Mouse (Mus musculus): ENCODE measurements around the gene Csnk2a2. TPM values are rescaled to one million over a fixed set of nuclear protein-coding genes. Genes with fewer than 3 reads are reported as not detected.

Csnk2a2 gene
- 14.0 and 16.4 TPM in 2 replicates for polyA plus RNA-seq (2016; fragmentation: Nextera tagmentation; extraction: Ambion mirVana)

GRCm38 (mm10) chr8:95490006-95490405, at the start of gene Csnk2a2:
TSS of gene Csnk2a2 (minus strand) at chr8:95490039.
- no peak for DNase-seq (ENCODE audit: low spot score)
- 88% methylated on average over 5 of the region's 5 CpGs for WGBS
- peak within 1 kb of the TSS; percentile 93 for H3K27ac ChIP-seq
- peaks cover 20% of the 10 kb centered on the region for H3K36me3 ChIP-seq
- no peaks in the 10 kb centered on the region for H3K9me3 ChIP-seq (replicated peaks)
- no peaks in the 10 kb centered on the region for H3K27me3 ChIP-seq (ENCODE audit: low read depth, poor library complexity, severe bottlenecking)
- peak within 1 kb of the TSS; percentile 97 for H3K4me3 ChIP-seq
- H3K4me1 ChIP-seq, result peaks cover 18% of the 10 kb centered on the region

GRCm38 (mm10) chr8:95539487-95539886, 49.6 kb upstream of the Csnk2a2 start:
- DNase-seq (ENCODE audit: low spot score), result no peak
- Histone ChIP-seq H3K27ac (no peak overlapping the region), H3K9me3 (replicated peaks) (no peaks in the 10 kb centered on the region), H3K4me3 (no peak overlapping the region), H3K36me3 (no peaks in the 10 kb centered on the region), H3K4me1 (no peaks in the 10 kb centered on the region), H3K27me3 (ENCODE audit: low read depth, poor library complexity, severe bottlenecking) (no peaks in the 10 kb centered on the region)
- WGBS, result 84% methylated on average over 5 of the region's 5 CpGs

- Histone ChIP-seq H3K36me3 (no peaks in the 10 kb centered on the region), H3K9me3 (replicated peaks) (no peaks in the 10 kb centered on the region), H3K27me3 (ENCODE audit: low read depth, poor library complexity, severe bottlenecking) (no peaks in the 10 kb centered on the region), H3K4me1 (peaks cover 6% of the 10 kb centered on the region; the same call in 1 of the 2 replicates), H3K27ac (no peak within 1 kb of the TSS), H3K4me3 (peak within 1 kb of the TSS; percentile 56)
- whole genome bisulfite sequencing, result 13% methylated on average over 33 of the region's 33 CpGs
- peak; percentile 71 for DNase-seq (ENCODE audit: low spot score)
Measured at GRCm38 (mm10) chr8:95533584-95534387, 43.9 kb upstream of the Csnk2a2 start, which contains the start of gene Ccdc113. TSS of gene Ccdc113 (plus strand) at chr8:95534085.

GRCm38 (mm10) chr8:95532206-95532605, 42.4 kb upstream of the Csnk2a2 start:
- Histone ChIP-seq H3K27ac (no peak overlapping the region), H3K4me3 (no peak overlapping the region), H3K4me1 (peaks cover 6% of the 10 kb centered on the region; the same call in 1 of the 2 replicates), H3K9me3 (replicated peaks) (no peaks in the 10 kb centered on the region), H3K36me3 (no peaks in the 10 kb centered on the region), H3K27me3 (ENCODE audit: low read depth, poor library complexity, severe bottlenecking) (no peaks in the 10 kb centered on the region)
- 72% methylated on average over 4 of the region's 4 CpGs for WGBS
- no peak for DNase-seq (ENCODE audit: low spot score)

GRCm38 (mm10) chr8:95528750-95529310, 39.0 kb upstream of the Csnk2a2 start:
- DNase-seq (ENCODE audit: low spot score), result no peak
- no peaks in the 10 kb centered on the region for H3K9me3 ChIP-seq (replicated peaks)
- H3K4me3 ChIP-seq, result no peak overlapping the region
- no peak overlapping the region for H3K27ac ChIP-seq
- no peaks in the 10 kb centered on the region for H3K27me3 ChIP-seq (ENCODE audit: low read depth, poor library complexity, severe bottlenecking)
- whole genome bisulfite sequencing, result 71% methylated on average over 9 of the region's 9 CpGs
- no peaks in the 10 kb centered on the region for H3K36me3 ChIP-seq
- H3K4me1 ChIP-seq, result 0 out of 2 replicates have a peak, but pooled peaks cover 2% of the 10 kb centered on the region

GRCm38 (mm10) chr8:95528194-95528593, 38.4 kb upstream of the Csnk2a2 start:
- H3K4me3 ChIP-seq, result no peak overlapping the region
- DNase-seq (ENCODE audit: low spot score), result no peak
- no peaks in the 10 kb centered on the region for H3K4me1 ChIP-seq
- H3K27ac ChIP-seq, result no peak overlapping the region
- no peaks in the 10 kb centered on the region for H3K9me3 ChIP-seq (replicated peaks)
- H3K27me3 ChIP-seq (ENCODE audit: low read depth, poor library complexity, severe bottlenecking), result no peaks in the 10 kb centered on the region
- no peaks in the 10 kb centered on the region for H3K36me3 ChIP-seq
- WGBS, result 89% methylated on average over 10 of the region's 10 CpGs

GRCm38 (mm10) chr8:95523991-95524390, 34.2 kb upstream of the Csnk2a2 start:
- WGBS, result 95% methylated on average over 4 of the region's 4 CpGs
- no peaks in the 10 kb centered on the region for H3K4me1 ChIP-seq
- no peak overlapping the region for H3K4me3 ChIP-seq
- no peaks in the 10 kb centered on the region for H3K36me3 ChIP-seq
- no peak for DNase-seq (ENCODE audit: low spot score)
- H3K27ac ChIP-seq, result no peak overlapping the region
- H3K27me3 ChIP-seq (ENCODE audit: low read depth, poor library complexity, severe bottlenecking), result no peaks in the 10 kb centered on the region
- no peaks in the 10 kb centered on the region for H3K9me3 ChIP-seq (replicated peaks)

GRCm38 (mm10) chr8:95516928-95517327, 27.1 kb upstream of the Csnk2a2 start:
- no peak overlapping the region for H3K4me3 ChIP-seq
- H3K4me1 ChIP-seq, result no peaks in the 10 kb centered on the region
- no peaks in the 10 kb centered on the region for H3K9me3 ChIP-seq (replicated peaks)
- WGBS, result 94% methylated on average over 6 of the region's 6 CpGs
- H3K27ac ChIP-seq, result no peak overlapping the region
- no peaks in the 10 kb centered on the region for H3K36me3 ChIP-seq
- no peaks in the 10 kb centered on the region for H3K27me3 ChIP-seq (ENCODE audit: low read depth, poor library complexity, severe bottlenecking)
- DNase-seq (ENCODE audit: low spot score), result no peak

- 82% methylated on average over 4 of the region's 4 CpGs for WGBS
- H3K4me3 ChIP-seq, result no peak overlapping the region
Measured at GRCm38 (mm10) chr8:95513219-95513618, 23.4 kb upstream of the Csnk2a2 start.

GRCm38 (mm10) chr8:95512257-95512656, 22.4 kb upstream of the Csnk2a2 start:
- Histone ChIP-seq H3K36me3 (no peaks in the 10 kb centered on the region), H3K4me1 (no peaks in the 10 kb centered on the region), H3K27me3 (ENCODE audit: low read depth, poor library complexity, severe bottlenecking) (no peaks in the 10 kb centered on the region), H3K27ac (no peak overlapping the region), H3K9me3 (replicated peaks) (no peaks in the 10 kb centered on the region), H3K4me3 (no peak overlapping the region)
- WGBS, result 83% methylated on average over 4 of the region's 4 CpGs
- no peak for DNase-seq (ENCODE audit: low spot score)

More at GRCm38 (mm10) chr8:95513219-95513618, 23.4 kb upstream of the Csnk2a2 start:
- DNase-seq (ENCODE audit: low spot score), result no peak
- no peaks in the 10 kb centered on the region for H3K36me3 ChIP-seq
- no peaks in the 10 kb centered on the region for H3K9me3 ChIP-seq (replicated peaks)
- no peaks in the 10 kb centered on the region for H3K4me1 ChIP-seq
- no peak overlapping the region for H3K27ac ChIP-seq
- no peaks in the 10 kb centered on the region for H3K27me3 ChIP-seq (ENCODE audit: low read depth, poor library complexity, severe bottlenecking)

- WGBS, result 76% methylated on average over 5 of the region's 5 CpGs
- no peaks in the 10 kb centered on the region for H3K9me3 ChIP-seq (replicated peaks)
Measured at GRCm38 (mm10) chr8:95506245-95506644, 16.4 kb upstream of the Csnk2a2 start.

GRCm38 (mm10) chr8:95505606-95506005, 15.8 kb upstream of the Csnk2a2 start:
- 92% methylated on average over 3 of the region's 3 CpGs for WGBS
- H3K27ac ChIP-seq, result no peak overlapping the region
- no peak for DNase-seq (ENCODE audit: low spot score)
- H3K9me3 ChIP-seq (replicated peaks), result no peaks in the 10 kb centered on the region
- no peaks in the 10 kb centered on the region for H3K27me3 ChIP-seq (ENCODE audit: low read depth, poor library complexity, severe bottlenecking)
- no peaks in the 10 kb centered on the region for H3K4me1 ChIP-seq
- no peak overlapping the region for H3K4me3 ChIP-seq
- H3K36me3 ChIP-seq, result no peaks in the 10 kb centered on the region

More at GRCm38 (mm10) chr8:95506245-95506644, 16.4 kb upstream of the Csnk2a2 start:
- Histone ChIP-seq H3K4me3 (no peak overlapping the region), H3K27me3 (ENCODE audit: low read depth, poor library complexity, severe bottlenecking) (no peaks in the 10 kb centered on the region), H3K27ac (no peak overlapping the region), H3K4me1 (no peaks in the 10 kb centered on the region), H3K36me3 (no peaks in the 10 kb centered on the region)
- DNase-seq (ENCODE audit: low spot score), result no peak

GRCm38 (mm10) chr8:95504835-95505234, 15.0 kb upstream of the Csnk2a2 start:
- no peak for DNase-seq (ENCODE audit: low spot score)
- H3K4me1 ChIP-seq, result no peaks in the 10 kb centered on the region
- 80% methylated on average over 5 of the region's 5 CpGs for WGBS

More at GRCm38 (mm10) chr8:95504835-95505234, 15.0 kb upstream of the Csnk2a2 start:
- Histone ChIP-seq H3K27ac (no peak overlapping the region), H3K36me3 (no peaks in the 10 kb centered on the region), H3K9me3 (replicated peaks) (no peaks in the 10 kb centered on the region), H3K4me3 (no peak overlapping the region), H3K27me3 (ENCODE audit: low read depth, poor library complexity, severe bottlenecking) (no peaks in the 10 kb centered on the region)
